Mouse (Mus musculus) cerebellum, adult 9-10 months (tissue): ENCODE data around the gene Nmt2.

Experiments
- DNase-seq: peaks from one replicate; pipeline ENCODE4 v3.0.0; 2022

Nmt2 gene

DNA sequence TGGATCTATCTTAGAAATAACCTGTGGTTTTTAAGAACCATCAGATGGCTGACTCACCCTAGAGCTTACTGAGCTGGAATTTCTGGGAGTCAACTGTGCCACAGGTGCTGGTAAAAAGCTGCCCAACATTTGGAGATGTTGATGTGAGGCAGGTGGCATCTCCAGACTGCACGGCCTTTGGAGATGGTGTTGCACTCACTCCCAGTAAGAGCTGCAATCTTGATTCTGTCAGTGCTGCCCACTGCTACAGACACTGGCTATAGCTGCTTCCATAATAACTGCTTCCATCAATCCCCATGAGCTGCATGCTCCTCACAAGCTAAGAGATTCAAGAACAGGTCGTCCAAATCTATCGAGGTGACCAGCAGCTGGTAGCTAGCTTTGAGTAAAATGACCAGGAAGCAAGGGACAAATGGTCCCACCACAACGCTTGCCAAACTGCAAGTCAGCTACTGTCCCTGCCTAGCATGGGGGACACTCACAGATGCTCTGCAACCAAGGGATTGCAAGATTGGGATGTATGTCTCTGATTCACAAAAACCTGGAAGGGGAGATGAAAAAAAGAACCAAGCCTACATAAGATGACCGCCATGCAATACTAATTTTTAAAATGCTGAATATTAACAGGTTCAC is 47.2 kb downstream of the Nmt2 start:
- DNase-seq = peak; percentile 39

- no peak for DNase-seq
These were observed 48.0 kb downstream of the Nmt2 start for GRCm38 (mm10) chr2:3332056-3332455.

DNA sequence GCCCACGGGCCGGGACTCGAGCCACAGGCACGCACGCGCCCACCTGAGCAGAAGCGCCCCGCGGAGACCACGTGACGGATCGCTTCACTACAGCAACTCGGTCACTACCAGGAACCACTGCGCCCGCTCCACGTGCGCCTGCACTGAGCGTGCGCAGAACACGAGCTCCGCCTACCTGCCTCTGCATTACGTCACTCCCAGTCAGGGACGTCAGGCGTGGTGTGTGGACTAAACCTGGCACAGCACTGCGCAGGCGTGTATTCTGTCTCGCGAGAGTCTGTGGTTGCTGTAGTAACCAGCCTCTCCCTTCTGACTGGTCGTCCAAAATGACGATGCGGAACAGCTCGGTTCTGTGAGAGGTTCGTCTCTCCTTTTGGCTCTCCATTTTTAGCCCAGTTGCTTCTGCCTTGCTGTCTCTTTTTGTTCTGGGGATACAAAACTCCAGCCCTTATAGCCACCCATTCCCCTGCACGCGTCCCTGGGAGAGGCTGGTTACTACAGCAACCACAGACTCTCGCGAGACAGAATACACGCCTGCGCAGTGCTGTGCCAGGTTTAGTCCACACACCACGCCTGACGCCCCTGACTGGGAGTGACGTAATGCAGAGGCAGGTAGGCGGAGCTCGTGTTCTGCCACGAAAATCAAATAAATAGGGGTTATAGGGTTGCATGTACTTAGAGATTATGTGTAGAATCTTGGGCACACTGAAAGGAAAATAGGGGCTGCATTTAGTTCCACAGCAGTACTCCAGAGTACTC is 48.7 kb downstream of the Nmt2 start, which contains the start of gene Rpp38:
TSS of gene Rpp38 (minus strand) at position 160 of the 759 bp plus-strand sequence.
- DNase-seq = peak; percentile 99

- DNase-seq = peak; percentile 58
These were observed 49.7 kb downstream of the Nmt2 start for GRCm38 (mm10) chr2:3333761-3334160.

- peak; percentile 64 for DNase-seq
These were observed 51.7 kb downstream of the Nmt2 start, which contains the start of gene Acbd7 for GRCm38 (mm10) chr2:3335611-3336301. Gene Acbd7, plus strand, starts transcription at chr2:3336168.

DNA sequence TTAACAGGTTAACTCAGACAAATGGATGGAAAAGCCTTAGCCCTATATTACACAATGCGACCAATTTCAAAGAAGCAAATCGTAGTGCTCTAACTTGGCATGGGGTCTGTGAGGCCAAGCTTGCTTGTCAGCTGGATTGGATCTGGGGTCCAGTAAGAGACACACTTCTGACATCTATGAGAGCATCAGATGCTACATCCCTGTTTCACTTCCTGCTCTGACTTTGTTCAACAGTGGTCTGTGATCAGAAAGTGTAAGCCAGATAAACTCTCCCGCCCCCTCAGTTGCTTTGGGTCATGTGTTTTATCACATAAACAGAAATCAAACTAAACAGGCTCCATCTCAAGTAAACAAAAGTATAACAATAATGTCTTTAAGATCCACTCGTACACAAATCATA is 64.4 kb downstream of the Nmt2 start:
- DNase-seq = no peak

- DNase-seq = no peak
These were observed 64.9 kb downstream of the Nmt2 start for GRCm38 (mm10) chr2:3348919-3349318.

DNA sequence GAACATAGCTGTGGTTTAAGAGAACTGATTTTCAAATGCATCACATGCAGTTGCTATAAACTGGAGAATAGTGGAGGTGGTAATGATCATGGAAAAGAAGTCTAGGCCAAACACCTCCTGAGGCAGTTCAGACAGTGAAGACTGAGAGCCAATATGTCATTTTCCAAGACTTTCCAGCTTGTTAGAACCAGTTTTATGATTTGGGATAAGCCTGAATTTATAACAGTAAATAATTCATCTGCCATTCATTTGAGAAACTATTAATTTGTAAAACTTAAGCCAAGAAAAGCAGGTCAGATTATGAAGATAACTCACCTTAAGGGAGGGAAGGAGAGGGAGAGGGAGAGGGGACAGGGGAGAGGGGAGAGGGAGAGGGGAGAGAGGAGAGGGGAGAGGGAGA is 69.1 kb downstream of the Nmt2 start:
- no peak for DNase-seq

DNA sequence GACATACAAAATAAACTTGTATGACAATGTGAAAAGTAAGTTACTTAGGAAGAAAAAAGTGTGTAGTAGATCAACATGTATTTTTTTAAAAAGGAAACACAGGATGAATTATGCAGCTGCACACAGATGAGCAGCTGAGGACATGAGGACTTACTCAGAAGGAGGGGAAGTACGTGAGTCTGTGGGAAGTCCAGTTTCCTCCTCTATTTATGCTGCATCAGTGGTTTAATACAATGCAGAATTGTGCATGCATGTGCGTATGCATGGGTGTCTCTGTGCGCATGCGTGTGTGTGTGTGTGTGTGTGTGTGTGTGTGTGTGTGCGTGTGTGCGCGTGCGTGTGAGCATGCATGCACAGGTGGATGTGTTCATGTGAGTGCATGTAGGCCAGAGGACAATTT is 71.8 kb downstream of the Nmt2 start:
- no peak for DNase-seq

GRCm38 (mm10) chr2:3356311-3356710 is 72.3 kb downstream of the Nmt2 start:
- no peak for DNase-seq

- no peak for DNase-seq
These were observed 73.9 kb downstream of the Nmt2 start for GRCm38 (mm10) chr2:3357887-3358286.

DNA sequence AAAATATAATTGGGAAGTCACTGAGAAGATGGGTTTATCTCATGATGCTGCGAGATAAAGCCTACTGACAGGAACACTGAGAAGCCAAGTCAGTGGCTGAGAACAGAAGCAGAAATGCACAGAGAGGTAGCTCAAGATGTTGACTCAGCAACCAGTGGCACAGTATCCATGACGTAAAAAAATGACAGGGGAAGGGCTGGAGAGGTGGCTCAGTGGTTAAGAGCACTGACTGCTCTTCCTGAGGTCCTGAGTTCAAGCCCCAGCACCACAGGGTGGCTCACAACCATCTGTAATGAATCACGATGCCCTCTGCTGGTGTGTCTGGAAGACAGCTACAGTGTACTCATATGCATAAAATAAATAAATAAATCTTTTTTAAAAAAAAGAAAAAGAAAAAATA is 77.1 kb downstream of the Nmt2 start:
- DNase-seq = no peak

GRCm38 (mm10) chr2:3365127-3365526 is 81.1 kb downstream of the Nmt2 start:
- DNase-seq = no peak
